Mouse (Mus musculus) heart, postnatal 25 days (tissue): ENCODE measurements around the gene Gm5861. TPM values are rescaled to one million over a fixed set of nuclear protein-coding genes. Genes with fewer than 3 reads are reported as not detected.
"Not testable (repeated sequence)": the region's sequence is repeated elsewhere in the genome, so short reads cannot be mapped to it uniquely, and the experiment has no call there.

Source experiments
- DNase-seq: peaks from one replicate; pipeline ENCODE4 v3.0.0; 2022; ENCODE audit warnings: low spot score
- intact Hi-C: fragments of 180-260 bp; cut with DNase I; formaldehyde crosslinking; loops from one replicate; pipeline ENCODE4 v1.15.1; 2025
- total RNA-seq, 2 experiments: library from RNA; stranded (reverse); gene quantifications; 2 replicates each; pipeline ENCODE4 v1.2.3; 2021

Gm5861 gene
- not detected for total RNA-seq

GRCm38 (mm10) chr5:11182772-11183171 lies at the start of gene Gm5861:
TSS of gene Gm5861 (plus strand) at chr5:11183072.
- intact Hi-C loops, result not testable (repeated sequence)

GRCm38 (mm10) chr5:11138031-11138430 lies 44.8 kb upstream of the Gm5861 start:
- not testable (repeated sequence) for DNase-seq

More at GRCm38 (mm10) chr5:11182772-11183171, at the start of gene Gm5861:
- not testable (repeated sequence) for DNase-seq

More at GRCm38 (mm10) chr5:11138031-11138430, 44.8 kb upstream of the Gm5861 start:
- intact Hi-C loops, result not testable (repeated sequence)

Other genes with a start within 250 kb of the Gm5861 start
- gene Gm8871, start 235.3 kb upstream of the Gm5861 start, total RNA-seq, result not detected
- gene Gm8857, start 235.3 kb upstream of the Gm5861 start, total RNA-seq, result not detected
- gene Gm8879, start 55.4 kb upstream of the Gm5861 start, total RNA-seq, result not detected
- not detected for gene Gm8890, start 73.0 kb downstream of the Gm5861 start, total RNA-seq
- gene Speer1, start 158.4 kb downstream of the Gm5861 start, total RNA-seq, result not detected
- not detected for gene Gm8897, start 233.3 kb downstream of the Gm5861 start, total RNA-seq